Mouse (Mus musculus): ENCODE measurements at regions not wholly inside any gene's neighbourhood (a gene's known extent, or its start where the extent isn't known, plus 50 kb on each side); places are given as distances from the start of the nearest gene placed in this dataset.

DNA sequence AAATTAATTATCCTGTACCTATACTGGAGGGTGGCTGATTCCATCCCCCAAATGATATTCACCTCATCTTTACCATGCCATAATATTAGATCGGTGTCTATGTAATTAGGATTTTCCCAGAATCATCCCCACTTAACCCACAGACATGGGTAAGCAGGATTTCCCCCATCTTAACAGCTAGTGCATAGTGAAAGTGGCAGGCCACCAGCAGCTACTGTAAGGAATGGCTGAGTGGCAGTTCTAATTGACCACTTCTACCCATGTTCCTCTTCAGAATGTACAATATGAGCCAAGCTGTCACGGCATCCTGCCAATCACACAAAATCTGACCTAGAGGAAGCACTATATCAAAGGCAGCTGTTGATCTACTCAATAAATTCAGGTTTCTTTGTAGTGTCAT lies 455.8 kb downstream of the Meis1 start:
- DNase-seq (ENCODE audit: low spot score), result no peak
- H3K27me3 ChIP-seq (ENCODE audit: control insufficient read depth, insufficient read depth, low read length), result no peaks in the 10 kb centered on the region
- H3K27ac ChIP-seq (ENCODE audit: low read depth), result no peak overlapping the region
- no peak overlapping the region for H3K4me3 ChIP-seq (ENCODE audit: low read depth, low read length)
- TF ChIP-seq CTCF (IDR thresholded peaks at IDR 0.05; ENCODE audit: low read depth) (no peak), EP300 (IDR thresholded peaks at IDR 0.05; ENCODE audit: low read depth) (no peak)
- WGBS, result 83% methylated on average over 2 of the region's 2 CpGs
- H3K36me3 ChIP-seq (replicated peaks; ENCODE audit: control insufficient read depth, insufficient read depth, low read length), result no peaks in the 10 kb centered on the region
- no peaks in the 10 kb centered on the region for H3K9me3 ChIP-seq (replicated peaks; ENCODE audit: control insufficient read depth, low read length)
- H3K9ac ChIP-seq (replicated peaks; ENCODE audit: low read depth, low read length), result no peak overlapping the region
- H3K4me2 ChIP-seq (ENCODE audit: low read depth, low read length), result no peak overlapping the region
- no peak for ATAC-seq (ENCODE audit: insufficient read depth, low read depth)
- H3K4me1 ChIP-seq (ENCODE audit: control insufficient read depth, insufficient read depth), result no peaks in the 10 kb centered on the region

DNA sequence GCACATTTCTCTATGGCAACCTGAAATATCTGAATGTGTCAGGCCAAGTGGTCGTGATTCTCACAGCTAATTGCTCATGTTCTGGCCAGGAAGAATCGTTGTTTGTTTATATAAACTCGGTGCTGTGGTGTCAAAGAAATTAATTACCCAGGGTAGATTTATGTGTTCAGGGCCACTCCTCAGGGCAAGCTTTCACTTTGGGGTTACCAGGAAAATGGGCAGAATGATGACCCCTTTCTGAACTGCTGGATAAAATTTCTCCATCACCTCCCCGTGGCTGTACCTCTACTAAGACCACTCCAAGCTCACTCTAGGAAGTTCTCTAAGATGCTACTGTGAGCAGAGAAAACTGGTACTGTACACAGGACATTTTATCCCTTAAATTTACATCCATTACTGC lies 460.1 kb downstream of the Meis1 start:
- Histone ChIP-seq H3K9ac (replicated peaks; ENCODE audit: low read depth, low read length) (no peak overlapping the region), H3K36me3 (replicated peaks; ENCODE audit: control insufficient read depth, insufficient read depth, low read length) (no peaks in the 10 kb centered on the region), H3K9me3 (replicated peaks; ENCODE audit: control insufficient read depth, low read length) (no peaks in the 10 kb centered on the region), H3K27me3 (ENCODE audit: control insufficient read depth, insufficient read depth, low read length) (no peaks in the 10 kb centered on the region), H3K4me2 (ENCODE audit: low read depth, low read length) (no peak overlapping the region), H3K4me1 (ENCODE audit: control insufficient read depth, insufficient read depth) (no peaks in the 10 kb centered on the region), H3K4me3 (ENCODE audit: low read depth, low read length) (no peak overlapping the region), H3K27ac (ENCODE audit: low read depth) (no peak overlapping the region)
- TF ChIP-seq CTCF (IDR thresholded peaks at IDR 0.05; ENCODE audit: low read depth), result no peak
- TF ChIP-seq EP300 (IDR thresholded peaks at IDR 0.05; ENCODE audit: low read depth), result no peak
- no peak for DNase-seq (ENCODE audit: low spot score)
- 46% methylated on average over 4 of the region's 4 CpGs for WGBS
- ATAC-seq (ENCODE audit: insufficient read depth, low read depth), result no peak

DNA sequence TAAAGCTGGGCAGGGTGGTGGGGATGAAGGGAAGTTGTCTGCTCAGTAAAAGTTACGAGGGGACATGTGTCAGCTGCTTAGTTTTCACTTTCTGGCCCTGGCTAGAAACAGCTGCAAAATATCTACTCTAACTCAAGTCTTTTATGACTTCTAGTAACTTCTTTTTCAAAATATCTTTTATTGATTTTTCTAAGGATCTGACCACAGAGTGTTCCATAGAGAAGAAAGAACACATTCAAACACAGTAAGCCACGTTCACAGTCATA lies 483.3 kb downstream of the Meis1 start:
- no peak overlapping the region for H3K9ac ChIP-seq (replicated peaks; ENCODE audit: low read depth, low read length)
- ATAC-seq (ENCODE audit: insufficient read depth, low read depth), result no peak
- no peak overlapping the region for H3K4me2 ChIP-seq (ENCODE audit: low read depth, low read length)
- H3K27ac ChIP-seq (ENCODE audit: low read depth), result no peak overlapping the region
- H3K27me3 ChIP-seq (ENCODE audit: control insufficient read depth, insufficient read depth, low read length), result no peaks in the 10 kb centered on the region
- no peaks in the 10 kb centered on the region for H3K9me3 ChIP-seq (replicated peaks; ENCODE audit: control insufficient read depth, low read length)
- no peaks in the 10 kb centered on the region for H3K4me1 ChIP-seq (ENCODE audit: control insufficient read depth, insufficient read depth)
- H3K36me3 ChIP-seq (replicated peaks; ENCODE audit: control insufficient read depth, insufficient read depth, low read length), result no peaks in the 10 kb centered on the region
- TF ChIP-seq EP300 (IDR thresholded peaks at IDR 0.05; ENCODE audit: low read depth) (no peak), CTCF (IDR thresholded peaks at IDR 0.05; ENCODE audit: low read depth) (no peak)
- WGBS, result 64% methylated on average over 2 of the region's 2 CpGs
- no peak for DNase-seq (ENCODE audit: low spot score)
- H3K4me3 ChIP-seq (ENCODE audit: low read depth, low read length), result no peak overlapping the region

DNA sequence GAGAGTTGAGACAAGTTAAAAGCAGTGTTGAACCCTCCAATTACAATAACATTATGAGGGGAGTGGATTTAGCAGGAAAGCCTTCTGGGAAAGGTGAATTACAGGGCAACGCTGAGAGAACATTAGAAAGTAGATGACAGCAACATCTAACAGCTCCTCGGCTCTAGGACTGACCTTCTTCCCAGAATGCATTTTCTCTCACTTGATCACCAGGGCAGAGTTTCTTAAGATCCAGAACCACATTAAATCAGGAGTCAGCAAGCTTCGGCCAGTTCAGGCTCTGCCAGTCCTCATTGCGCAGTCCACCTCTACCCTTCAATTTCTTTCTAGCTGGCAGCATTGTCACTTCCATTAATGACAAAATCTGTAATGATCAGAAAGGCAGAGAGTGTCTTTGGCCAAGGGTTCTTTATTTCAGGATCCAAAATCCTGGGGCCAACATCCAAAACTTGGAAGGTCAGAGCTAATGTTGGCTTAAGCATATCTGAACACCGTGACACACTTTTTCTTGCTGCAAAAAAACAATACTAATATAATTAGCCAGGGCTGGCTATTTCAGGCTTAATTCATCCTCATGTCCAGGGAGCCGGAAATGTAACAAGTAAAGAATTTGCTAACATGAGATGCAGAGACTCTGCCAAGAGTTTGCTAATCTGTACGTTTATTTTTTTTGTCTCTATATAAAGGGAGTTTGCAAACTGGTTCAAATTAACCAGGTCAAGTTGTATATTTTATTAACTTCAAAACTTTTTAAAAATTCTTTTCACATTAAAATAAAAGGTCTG lies 483.8 kb downstream of the Meis1 start:
- TF ChIP-seq EP300 (IDR thresholded peaks at IDR 0.05; ENCODE audit: low read depth) (no peak), CTCF (IDR thresholded peaks at IDR 0.05; ENCODE audit: low read depth) (no peak)
- DNase-seq (ENCODE audit: low spot score) (no peak), ATAC-seq (ENCODE audit: insufficient read depth, low read depth) (no peak)
- H3K9me3 ChIP-seq (replicated peaks; ENCODE audit: control insufficient read depth, low read length), result no peaks in the 10 kb centered on the region
- no peaks in the 10 kb centered on the region for H3K36me3 ChIP-seq (replicated peaks; ENCODE audit: control insufficient read depth, insufficient read depth, low read length)
- no peak overlapping the region for H3K4me3 ChIP-seq (ENCODE audit: low read depth, low read length)
- WGBS, result 54% methylated on average over 7 of the region's 7 CpGs
- H3K27ac ChIP-seq (ENCODE audit: low read depth), result 0 out of 2 replicates have a peak overlapping the region, but pooled peaks have one; percentile 30
- no peak overlapping the region for H3K4me2 ChIP-seq (ENCODE audit: low read depth, low read length)
- H3K4me1 ChIP-seq (ENCODE audit: control insufficient read depth, insufficient read depth), result no peaks in the 10 kb centered on the region
- H3K9ac ChIP-seq (replicated peaks; ENCODE audit: low read depth, low read length), result no peak overlapping the region
- no peaks in the 10 kb centered on the region for H3K27me3 ChIP-seq (ENCODE audit: control insufficient read depth, insufficient read depth, low read length)

DNA sequence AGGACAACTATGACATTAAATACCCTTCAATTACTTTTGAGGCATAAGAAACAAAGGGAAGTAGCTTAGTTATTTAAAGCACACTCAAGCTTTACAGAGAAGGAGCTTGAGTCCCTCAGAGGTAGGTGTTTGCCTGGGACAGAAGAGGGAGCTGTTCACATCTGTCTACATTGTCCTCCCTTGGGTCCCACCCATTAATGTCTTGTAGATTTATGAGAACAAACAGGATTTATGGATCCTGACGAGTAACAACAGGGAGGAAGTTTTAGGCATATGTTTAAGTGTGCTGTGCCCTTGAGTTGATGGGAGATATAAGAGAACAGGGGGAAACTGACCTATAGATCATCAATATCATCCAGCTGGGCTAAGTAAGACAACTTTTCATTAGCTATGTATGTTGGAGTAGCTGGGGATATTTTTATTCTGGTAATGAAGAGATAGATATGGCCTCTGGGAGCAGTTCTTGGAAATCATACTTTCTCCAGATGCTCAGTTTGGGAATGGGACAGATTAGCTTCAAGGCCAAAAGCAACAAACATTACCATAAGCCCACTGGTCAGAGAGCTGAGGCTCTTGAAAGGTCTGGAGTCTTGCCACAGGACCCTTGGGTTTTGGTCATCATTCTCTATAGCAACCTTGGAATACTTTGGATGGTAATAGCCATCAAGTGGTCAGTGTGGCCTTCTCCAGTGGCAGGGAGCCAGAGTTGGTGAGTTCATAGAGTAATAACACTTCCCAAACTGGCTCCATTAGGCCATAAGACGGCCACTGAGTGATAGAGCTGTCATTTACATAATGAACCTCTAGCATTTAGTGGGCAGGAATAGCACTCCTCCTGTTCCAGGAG lies 487.3 kb downstream of the Meis1 start:
- TF ChIP-seq EP300 (IDR thresholded peaks at IDR 0.05; ENCODE audit: low read depth) (no peak), CTCF (IDR thresholded peaks at IDR 0.05; ENCODE audit: low read depth) (no peak)
- DNase-seq (ENCODE audit: low spot score), result no peak
- H3K27ac ChIP-seq (ENCODE audit: low read depth), result no peak overlapping the region
- no peak overlapping the region for H3K4me3 ChIP-seq (ENCODE audit: low read depth, low read length)
- no peak overlapping the region for H3K9ac ChIP-seq (replicated peaks; ENCODE audit: low read depth, low read length)
- no peaks in the 10 kb centered on the region for H3K9me3 ChIP-seq (replicated peaks; ENCODE audit: control insufficient read depth, low read length)
- no peaks in the 10 kb centered on the region for H3K27me3 ChIP-seq (ENCODE audit: control insufficient read depth, insufficient read depth, low read length)
- no peak overlapping the region for H3K4me2 ChIP-seq (ENCODE audit: low read depth, low read length)
- no peaks in the 10 kb centered on the region for H3K36me3 ChIP-seq (replicated peaks; ENCODE audit: control insufficient read depth, insufficient read depth, low read length)
- WGBS, result 44% methylated on average over 2 of the region's 2 CpGs
- ATAC-seq (ENCODE audit: insufficient read depth, low read depth), result no peak
- H3K4me1 ChIP-seq (ENCODE audit: control insufficient read depth, insufficient read depth), result no peaks in the 10 kb centered on the region
